Mouse (Mus musculus) limb, embryonic 15.5 days (tissue): ENCODE data around the gene Megf11. TPM values are rescaled to one million over a fixed set of nuclear protein-coding genes. Genes with fewer than 3 reads are reported as not detected.

Experiments used
- ATAC-seq: fragments of 200-750 bp; cut with Nextera tagmentation; 2 replicates; pipeline ENCODE4 v1.8.0; 2017; ENCODE audit warnings: low read depth, moderate TSS enrichment; ENCODE audit not compliant: insufficient number of reproducible peaks, low FRiP score, low TSS enrichment
- H3K27ac ChIP-seq: fragments of 300-500 bp; sonication (generic); 2 replicates; pipeline ENCODE4 v1.5.1; 2015; ENCODE audit warnings: moderate library complexity, mild to moderate bottlenecking, inconsistent platforms
- H3K27me3 ChIP-seq: fragments of 300-500 bp; sonication (generic); 2 replicates; pipeline ENCODE4 v1.6.1; 2015; ENCODE audit warnings: inconsistent platforms
- H3K36me3 ChIP-seq: fragments of 300-500 bp; sonication (generic); 2 replicates; pipeline ENCODE4 v1.6.1; 2015; ENCODE audit warnings: inconsistent platforms
- H3K4me1 ChIP-seq: fragments of 300-500 bp; sonication (generic); 2 replicates; pipeline ENCODE4 v1.6.1; 2015; ENCODE audit warnings: inconsistent platforms
- H3K4me2 ChIP-seq: fragments of 300-500 bp; sonication (generic); 2 replicates; pipeline ENCODE4 v1.6.1; 2015; ENCODE audit warnings: mild to moderate bottlenecking, inconsistent platforms
- H3K4me3 ChIP-seq: fragments of 300-500 bp; sonication (generic); 2 replicates; pipeline ENCODE4 v1.5.1; 2015; ENCODE audit warnings: mild to moderate bottlenecking, inconsistent platforms
- H3K9ac ChIP-seq: fragments of 300-500 bp; sonication (generic); 2 replicates; pipeline ENCODE4 v1.6.1; 2015; ENCODE audit warnings: inconsistent platforms
- H3K9me3 ChIP-seq: fragments of 300-500 bp; sonication (generic); 2 replicates; pipeline ENCODE4 v1.6.1; 2016; ENCODE audit warnings: inconsistent platforms
- whole genome bisulfite sequencing: fragments of 180-500 bp; shearing (Covaris S2); methylation state at CpG from one replicate; pipeline ENCODE4 v1.1.7; 2015; 5-methylcytosine and 5-hydroxymethylcytosine counted together
- polyA plus RNA-seq: library from polyadenylated mRNA; unstranded; fragments of >200 nt; fragmentation: Nextera tagmentation; extraction: Ambion mirVana; gene quantifications from 2 replicates; pipeline ENCODE4 v1.2.1, GENCODE M21; 2015

The Megf11 gene
- polyA plus RNA-seq, 1 experiment from 2014 or later = 0.83 TPM

GRCm38 (mm10) chr9:64576143-64576878, 190.9 kb downstream of the Megf11 start:
- no peak overlapping the region for H3K9ac ChIP-seq
- H3K4me2 ChIP-seq = no peak overlapping the region
- no peaks in the 10 kb centered on the region for H3K36me3 ChIP-seq
- H3K27me3 ChIP-seq = no peaks in the 10 kb centered on the region
- WGBS = 42% methylated on average over 5 of the region's 5 CpGs
- no peak overlapping the region for H3K4me3 ChIP-seq
- peak; percentile 24; the same call in 1 of the 2 replicates for ATAC-seq
- 0 out of 2 replicates have a peak, but pooled peaks cover 3% of the 10 kb centered on the region for H3K4me1 ChIP-seq
- no peaks in the 10 kb centered on the region for H3K9me3 ChIP-seq
- H3K27ac ChIP-seq = no peak overlapping the region

- Histone ChIP-seq H3K4me1 (0 out of 2 replicates have a peak, but pooled peaks cover 3% of the 10 kb centered on the region), H3K27ac (no peak overlapping the region), H3K4me2 (no peak overlapping the region), H3K4me3 (no peak overlapping the region), H3K9ac (no peak overlapping the region), H3K36me3 (no peaks in the 10 kb centered on the region), H3K27me3 (no peaks in the 10 kb centered on the region), H3K9me3 (no peaks in the 10 kb centered on the region)
- WGBS = 51% methylated on average over 3 of the region's 3 CpGs
- ATAC-seq = no peak
These were observed 191.7 kb downstream of the Megf11 start for GRCm38 (mm10) chr9:64577156-64577555.

GRCm38 (mm10) chr9:64578014-64578413, 192.6 kb downstream of the Megf11 start:
- Histone ChIP-seq H3K4me2 (no peak overlapping the region), H3K9ac (no peak overlapping the region), H3K27ac (no peak overlapping the region), H3K9me3 (no peaks in the 10 kb centered on the region), H3K36me3 (no peaks in the 10 kb centered on the region), H3K4me1 (0 out of 2 replicates have a peak, but pooled peaks cover 3% of the 10 kb centered on the region), H3K27me3 (no peaks in the 10 kb centered on the region), H3K4me3 (no peak overlapping the region)
- no peak for ATAC-seq

- Histone ChIP-seq H3K4me3 (no peak overlapping the region), H3K4me1 (0 out of 2 replicates have a peak, but pooled peaks cover 3% of the 10 kb centered on the region), H3K27me3 (no peaks in the 10 kb centered on the region), H3K27ac (no peak overlapping the region), H3K4me2 (no peak overlapping the region), H3K36me3 (no peaks in the 10 kb centered on the region), H3K9me3 (no peaks in the 10 kb centered on the region), H3K9ac (no peak overlapping the region)
- WGBS = 68% methylated on average over 1 of the region's 1 CpGs
- no peak for ATAC-seq
These were observed 193.9 kb downstream of the Megf11 start for GRCm38 (mm10) chr9:64579306-64579705.

- Histone ChIP-seq H3K9ac (no peak overlapping the region), H3K36me3 (no peaks in the 10 kb centered on the region), H3K4me1 (no peaks in the 10 kb centered on the region), H3K4me2 (no peak overlapping the region), H3K4me3 (no peak overlapping the region), H3K9me3 (no peaks in the 10 kb centered on the region), H3K27ac (no peak overlapping the region), H3K27me3 (no peaks in the 10 kb centered on the region)
- ATAC-seq = no peak
- WGBS = 27% methylated on average over 5 of the region's 5 CpGs
These were observed 200.9 kb downstream of the Megf11 start for GRCm38 (mm10) chr9:64586292-64586691.

- no peak overlapping the region for H3K4me3 ChIP-seq
- H3K27ac ChIP-seq = no peak overlapping the region
- no peaks in the 10 kb centered on the region for H3K4me1 ChIP-seq
- no peak overlapping the region for H3K4me2 ChIP-seq
- 88% methylated on average over 7 of the region's 7 CpGs for WGBS
- H3K27me3 ChIP-seq = no peaks in the 10 kb centered on the region
- no peaks in the 10 kb centered on the region for H3K9me3 ChIP-seq
- ATAC-seq = no peak
- H3K36me3 ChIP-seq = no peaks in the 10 kb centered on the region
- no peak overlapping the region for H3K9ac ChIP-seq
These were observed 202.6 kb downstream of the Megf11 start for GRCm38 (mm10) chr9:64587991-64588390.

- H3K9me3 ChIP-seq = no peaks in the 10 kb centered on the region
- no peak overlapping the region for H3K4me3 ChIP-seq
- no peak for ATAC-seq
- H3K27ac ChIP-seq = no peak overlapping the region
- no peaks in the 10 kb centered on the region for H3K4me1 ChIP-seq
- no peaks in the 10 kb centered on the region for H3K36me3 ChIP-seq
- no peak overlapping the region for H3K4me2 ChIP-seq
- 56% methylated on average over 5 of the region's 5 CpGs for WGBS
- no peak overlapping the region for H3K9ac ChIP-seq
- H3K27me3 ChIP-seq = no peaks in the 10 kb centered on the region
These were observed 205.2 kb downstream of the Megf11 start for GRCm38 (mm10) chr9:64590634-64591041.

- H3K27me3 ChIP-seq = no peaks in the 10 kb centered on the region
- no peaks in the 10 kb centered on the region for H3K9me3 ChIP-seq
- ATAC-seq = no peak
- H3K27ac ChIP-seq = no peak overlapping the region
- no peaks in the 10 kb centered on the region for H3K4me1 ChIP-seq
- WGBS = 90% methylated on average over 1 of the region's 1 CpGs
- no peaks in the 10 kb centered on the region for H3K36me3 ChIP-seq
- H3K4me3 ChIP-seq = no peak overlapping the region
- no peak overlapping the region for H3K4me2 ChIP-seq
- no peak overlapping the region for H3K9ac ChIP-seq
These were observed 206.0 kb downstream of the Megf11 start for GRCm38 (mm10) chr9:64591436-64591835.

- H3K27ac ChIP-seq = no peak overlapping the region
- no peak for ATAC-seq
- no peaks in the 10 kb centered on the region for H3K9me3 ChIP-seq
- no peaks in the 10 kb centered on the region for H3K4me1 ChIP-seq
- 47% methylated on average over 8 of the region's 8 CpGs for WGBS
- no peaks in the 10 kb centered on the region for H3K36me3 ChIP-seq
- H3K27me3 ChIP-seq = no peaks in the 10 kb centered on the region
- no peak overlapping the region for H3K4me2 ChIP-seq
- no peak overlapping the region for H3K4me3 ChIP-seq
- no peak overlapping the region for H3K9ac ChIP-seq
These were observed 209.0 kb downstream of the Megf11 start for GRCm38 (mm10) chr9:64594442-64594841.

- no peak overlapping the region for H3K4me2 ChIP-seq
- no peak overlapping the region for H3K27ac ChIP-seq
- no peak overlapping the region for H3K4me3 ChIP-seq
- no peaks in the 10 kb centered on the region for H3K9me3 ChIP-seq
- H3K36me3 ChIP-seq = no peaks in the 10 kb centered on the region
- no peak overlapping the region for H3K9ac ChIP-seq
- WGBS = 90% methylated on average over 7 of the region's 7 CpGs
- ATAC-seq = no peak
- H3K27me3 ChIP-seq = 0 out of 2 replicates have a peak, but pooled peaks cover 2% of the 10 kb centered on the region
- H3K4me1 ChIP-seq = no peaks in the 10 kb centered on the region
These were observed 213.0 kb downstream of the Megf11 start for GRCm38 (mm10) chr9:64598427-64598826.

GRCm38 (mm10) chr9:64600731-64601130, 215.3 kb downstream of the Megf11 start:
- no peak overlapping the region for H3K9ac ChIP-seq
- 78% methylated on average over 2 of the region's 2 CpGs for WGBS

GRCm38 (mm10) chr9:64602895-64603294, 217.5 kb downstream of the Megf11 start:
- peaks cover 24% of the 10 kb centered on the region for H3K4me1 ChIP-seq

More at GRCm38 (mm10) chr9:64600731-64601130, 215.3 kb downstream of the Megf11 start:
- no peak overlapping the region for H3K27ac ChIP-seq
- H3K9me3 ChIP-seq = no peaks in the 10 kb centered on the region
- H3K4me3 ChIP-seq = no peak overlapping the region
- no peaks in the 10 kb centered on the region for H3K36me3 ChIP-seq
- no peak for ATAC-seq
- 0 out of 2 replicates have a peak, but pooled peaks cover 2% of the 10 kb centered on the region for H3K27me3 ChIP-seq
- H3K4me1 ChIP-seq = peaks cover 20% of the 10 kb centered on the region
- H3K4me2 ChIP-seq = no peak overlapping the region

More at GRCm38 (mm10) chr9:64602895-64603294, 217.5 kb downstream of the Megf11 start:
- 0 out of 2 replicates have a peak, but pooled peaks cover 2% of the 10 kb centered on the region for H3K27me3 ChIP-seq
- H3K36me3 ChIP-seq = no peaks in the 10 kb centered on the region
- H3K4me3 ChIP-seq = no peak overlapping the region
- WGBS = 91% methylated on average over 1 of the region's 1 CpGs
- no peak for ATAC-seq
- no peak overlapping the region for H3K9ac ChIP-seq
- H3K27ac ChIP-seq = no peak overlapping the region
- no peaks in the 10 kb centered on the region for H3K9me3 ChIP-seq
- H3K4me2 ChIP-seq = no peak overlapping the region
